Mouse (Mus musculus): ENCODE measurements around the gene Evc2. TPM values are rescaled to one million over a fixed set of nuclear protein-coding genes. Genes with fewer than 3 reads are reported as not detected.

Gene Evc2
- polyA plus RNA-seq, 1 experiment from 2014 or later = 6.6 TPM

DNA sequence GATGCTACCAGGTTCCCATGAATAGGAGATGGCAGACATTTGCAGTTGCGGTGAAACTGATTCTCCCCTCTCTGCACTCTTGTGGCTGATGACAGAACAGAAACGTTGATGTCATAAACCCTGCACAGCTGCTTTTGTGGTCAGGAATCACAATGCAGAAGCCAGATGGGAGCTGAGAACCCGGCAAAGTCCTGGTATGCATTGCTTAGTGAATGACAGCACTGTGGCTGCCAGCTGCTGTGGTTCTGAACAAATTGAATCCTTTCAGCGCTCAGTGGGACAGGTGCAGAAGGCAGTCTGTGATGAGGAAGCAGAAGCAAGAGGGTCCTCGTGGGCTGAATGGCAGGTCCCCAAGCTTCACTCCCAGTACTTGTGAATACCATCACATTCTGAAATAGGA, 130.7 kb downstream of the Evc2 start:
- no peak for ATAC-seq (ENCODE audit: insufficient number of reproducible peaks, insufficient read depth, low FRiP score, low read depth)
- no peaks in the 10 kb centered on the region; a peak in 1 of 4 replicates for H3K4me1 ChIP-seq (ENCODE audit: control insufficient read depth in 2 of 2, insufficient read depth in 2 of 2, low read length in 2 of 2)
- H3K27me3 ChIP-seq (ENCODE audit: control insufficient read depth, insufficient read depth, low read length) = no peaks in the 10 kb centered on the region
- WGBS = 70% methylated on average over 5 of the region's 5 CpGs
- no peak overlapping the region for H3K4me3 ChIP-seq (ENCODE audit: control insufficient read depth in 1 of 2, insufficient read depth in 1 of 2, low read depth in 1 of 2, low read length in 2 of 2)
- H3K9ac ChIP-seq (ENCODE audit: low read length) = no peak overlapping the region
- H3K36me3 ChIP-seq (ENCODE audit: control insufficient read depth, insufficient read depth, low read length) = no peaks in the 10 kb centered on the region
- H3K9me3 ChIP-seq (ENCODE audit: control insufficient read depth, low read length) = no peaks in the 10 kb centered on the region
- no peak overlapping the region for H3K27ac ChIP-seq (replicated peaks in 1 of 2; ENCODE audit: control insufficient read depth in 1 of 2, insufficient read depth in 1 of 2, low read depth in 2 of 2, low read length in 2 of 2)
- H3K4me2 ChIP-seq (ENCODE audit: low read length) = no peak overlapping the region

DNA sequence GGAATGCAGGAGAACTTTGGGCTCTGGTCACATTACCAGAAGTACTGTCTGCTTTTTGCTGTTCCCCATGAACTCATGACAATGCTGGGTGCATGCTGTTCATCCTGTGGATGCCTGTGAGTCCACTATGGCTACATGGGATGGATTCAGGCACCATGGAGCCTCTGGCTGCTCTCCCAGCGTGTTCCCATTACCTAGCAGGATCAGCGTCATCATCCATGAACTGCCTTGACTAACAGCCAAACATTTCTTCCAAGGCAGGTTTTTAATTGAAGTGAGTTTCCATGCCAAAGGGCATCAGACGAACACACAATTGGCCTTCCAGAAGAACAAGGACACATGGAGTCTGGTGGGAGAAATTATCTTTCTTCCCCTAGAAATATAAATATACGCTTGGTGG, 133.3 kb downstream of the Evc2 start:
- H3K9me3 ChIP-seq (ENCODE audit: control insufficient read depth, low read length) = no peaks in the 10 kb centered on the region
- no peak for ATAC-seq (ENCODE audit: insufficient number of reproducible peaks, insufficient read depth, low FRiP score, low read depth)
- H3K4me1 ChIP-seq (ENCODE audit: control insufficient read depth in 2 of 2, insufficient read depth in 2 of 2, low read length in 2 of 2) = no peaks in the 10 kb centered on the region
- H3K9ac ChIP-seq (ENCODE audit: low read length) = no peak overlapping the region
- no peaks in the 10 kb centered on the region for H3K36me3 ChIP-seq (ENCODE audit: control insufficient read depth, insufficient read depth, low read length)
- H3K4me2 ChIP-seq (ENCODE audit: low read length) = no peak overlapping the region
- H3K27me3 ChIP-seq (ENCODE audit: control insufficient read depth, insufficient read depth, low read length) = no peaks in the 10 kb centered on the region
- no peak overlapping the region for H3K4me3 ChIP-seq (ENCODE audit: control insufficient read depth in 1 of 2, insufficient read depth in 1 of 2, low read depth in 1 of 2, low read length in 2 of 2)
- WGBS = 81% methylated on average over 4 of the region's 4 CpGs
- H3K27ac ChIP-seq (replicated peaks in 1 of 2; ENCODE audit: control insufficient read depth in 1 of 2, insufficient read depth in 1 of 2, low read depth in 2 of 2, low read length in 2 of 2) = no peak overlapping the region

DNA sequence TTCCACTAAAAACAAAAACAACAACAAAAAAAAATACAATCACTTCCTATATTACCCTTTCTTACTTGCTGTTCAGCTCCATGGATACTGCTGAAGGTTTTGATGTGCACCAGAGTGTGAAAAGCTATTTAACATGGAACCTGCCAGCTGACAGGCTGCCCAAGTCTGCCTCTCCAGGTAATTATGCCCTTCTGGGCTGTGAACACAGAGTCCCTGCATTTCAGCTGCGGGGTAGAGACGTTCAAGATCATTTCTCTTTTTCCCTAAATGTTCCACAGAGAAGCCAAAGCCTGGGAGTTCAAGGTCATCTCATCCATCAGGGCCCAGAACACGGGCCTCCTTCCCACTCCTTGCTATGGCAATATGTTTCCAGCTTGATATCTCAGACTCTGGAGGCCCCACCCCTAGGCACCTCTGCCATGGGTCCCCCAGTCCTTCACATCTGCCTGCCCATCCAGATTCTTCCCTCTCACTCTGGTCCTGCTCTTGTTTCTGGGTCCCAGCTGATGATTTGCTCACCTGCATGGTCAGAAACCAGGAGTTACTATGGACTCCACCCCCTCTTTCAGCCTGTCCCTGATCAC, 133.8 kb downstream of the Evc2 start:
- no peak for ATAC-seq (ENCODE audit: insufficient number of reproducible peaks, insufficient read depth, low FRiP score, low read depth)
- Histone ChIP-seq H3K4me2 (ENCODE audit: low read length) (no peak overlapping the region), H3K27ac (replicated peaks in 1 of 2; ENCODE audit: control insufficient read depth in 1 of 2, insufficient read depth in 1 of 2, low read depth in 2 of 2, low read length in 2 of 2) (no peak overlapping the region), H3K27me3 (ENCODE audit: control insufficient read depth, insufficient read depth, low read length) (no peaks in the 10 kb centered on the region), H3K4me3 (ENCODE audit: control insufficient read depth in 1 of 2, insufficient read depth in 1 of 2, low read depth in 1 of 2, low read length in 2 of 2) (no peak overlapping the region), H3K4me1 (ENCODE audit: control insufficient read depth in 2 of 2, insufficient read depth in 2 of 2, low read length in 2 of 2) (no peaks in the 10 kb centered on the region), H3K9me3 (ENCODE audit: control insufficient read depth, low read length) (no peaks in the 10 kb centered on the region), H3K36me3 (ENCODE audit: control insufficient read depth, insufficient read depth, low read length) (no peaks in the 10 kb centered on the region), H3K9ac (ENCODE audit: low read length) (no peak overlapping the region)
- WGBS = 61% methylated on average over 3 of the region's 3 CpGs

Other genes starting within 250 kb of the Evc2 start
- gene Crmp1, start 96.6 kb upstream of the Evc2 start, polyA plus RNA-seq (2014; fragmentation: Nextera tagmentation; extraction: Ambion mirVana) = 8.2 and 8.5 TPM in 2 replicates
- 2.9 and 3.7 TPM in 2 replicates for gene Evc, start 1.6 kb upstream of the Evc2 start, polyA plus RNA-seq (2014; fragmentation: Nextera tagmentation; extraction: Ambion mirVana)

All from heart, embryonic 14.5 days (tissue).